Mouse (Mus musculus) adrenal gland, adult 8-10 months (tissue): ENCODE results near the gene Ptprq. TPM values are rescaled to one million over a fixed set of nuclear protein-coding genes. Genes with fewer than 3 reads are reported as not detected.

ENCODE experiments used
- DNase-seq: peaks from one replicate; pipeline ENCODE4 v3.0.0; 2022
- microRNA-seq, 2 experiments: library from miRNA; unstranded; fragments of <30 nt; microRNA quantifications; one replicate each; pipeline ENCODE4 v1.2.0; 2022
- total RNA-seq, 4 experiments: library from RNA; stranded (reverse); gene quantifications; 2 replicates each; pipeline ENCODE4 v1.2.4; 2022

Ptprq gene
- total RNA-seq, 4 experiments from 2014 or later, result 3.9 to 4.2 TPM; not detected in 2

DNA sequence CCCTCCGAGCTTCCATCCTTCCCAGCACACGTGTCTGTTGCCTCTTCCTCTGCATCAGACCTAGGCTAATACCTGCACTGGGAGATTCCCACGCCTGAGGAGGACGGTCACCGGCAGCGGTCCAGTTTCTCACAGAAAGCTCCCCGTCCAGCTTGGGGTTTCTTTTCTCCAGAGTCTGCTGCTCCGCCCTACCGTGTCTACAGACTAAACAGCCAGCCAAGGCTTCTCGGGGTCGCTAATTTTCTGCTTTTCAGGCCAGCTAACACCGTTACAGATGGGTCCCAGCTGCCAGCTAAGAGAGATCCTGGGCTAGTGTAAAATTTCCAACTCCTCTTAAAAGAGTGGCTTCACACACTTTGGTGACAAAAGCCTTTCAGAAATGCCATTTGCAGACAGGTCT is 233.1 kb downstream of the Ptprq start:
- DNase-seq, result no peak

GRCm38 (mm10) chr10:107485870-107486269 is 234.0 kb downstream of the Ptprq start, which contains the start of gene Myf5:
Gene Myf5, minus strand, starts transcription at chr10:107486134.
- DNase-seq, result no peak

- no peak for DNase-seq
Measured at GRCm38 (mm10) chr10:107484050-107484449, 235.8 kb downstream of the Ptprq start.

- no peak for DNase-seq
Measured at GRCm38 (mm10) chr10:107473497-107473896, 246.4 kb downstream of the Ptprq start.

GRCm38 (mm10) chr10:107471712-107472111 is 248.1 kb downstream of the Ptprq start:
- DNase-seq, result no peak

- no peak for DNase-seq
Measured at GRCm38 (mm10) chr10:107467819-107468218, 252.0 kb downstream of the Ptprq start.

Small RNA genes lying within 50 kb of the gene (microRNA-seq; reads per million reads assigned to microRNA genes)
- 0 reads per million in 2 experiments for gene Gm44403

Other genes with a start within 250 kb of the Ptprq start
- gene Myf5, start 233.9 kb downstream of the Ptprq start, total RNA-seq, result not detected
- not detected for gene Myf6, start 225.3 kb downstream of the Ptprq start, total RNA-seq
- gene Otogl, start 192.1 kb upstream of the Ptprq start, total RNA-seq, result under 1 TPM; 0.09 to 0.38 (median 0.23) TPM